Mouse (Mus musculus) stomach, embryonic 16.5 days (tissue): Measurements from ENCODE around the gene Rabgap1. TPM values are rescaled to one million over a fixed set of nuclear protein-coding genes. Genes with fewer than 3 reads are reported as not detected.
A peak's percentile ranks its signal among the peaks of the same experiment; 100 is the strongest.

Experiments used
- ATAC-seq: fragments of 200-750 bp; cut with Nextera tagmentation; 2 replicates; pipeline ENCODE4 v1.8.0; 2017; ENCODE audit warnings: moderate number of reproducible peaks, moderate TSS enrichment; ENCODE audit not compliant: insufficient read depth, low FRiP score
- H3K27ac ChIP-seq: fragments of 300-500 bp; sonication (generic); 2 replicates; pipeline ENCODE4 v1.5.1; 2014; ENCODE audit warnings: low read length
- H3K27me3 ChIP-seq: fragments of 300-500 bp; sonication (generic); 2 replicates; pipeline ENCODE4 v1.6.1; 2014; ENCODE audit warnings: low read length, control low read depth, mixed read lengths; ENCODE audit not compliant: control insufficient read depth, insufficient read depth
- H3K36me3 ChIP-seq: fragments of 300-500 bp; sonication (generic); 2 replicates; pipeline ENCODE4 v1.6.1; 2014; ENCODE audit warnings: low read length; ENCODE audit not compliant: control insufficient read depth, insufficient read depth
- H3K4me1 ChIP-seq: fragments of 300-500 bp; sonication (generic); 2 replicates; pipeline ENCODE4 v1.6.1; 2014; ENCODE audit warnings: low read length, control low read depth, mixed read lengths; ENCODE audit not compliant: control insufficient read depth, insufficient read depth
- H3K4me2 ChIP-seq: fragments of 300-500 bp; sonication (generic); 2 replicates; pipeline ENCODE4 v1.6.1; 2014; ENCODE audit warnings: low read depth, low read length, mixed read lengths
- H3K4me3 ChIP-seq: fragments of 300-500 bp; sonication (generic); replicated peaks from 2 replicates; pipeline ENCODE4 v1.5.1; 2014; ENCODE audit warnings: mild to moderate bottlenecking, low read length
- H3K9ac ChIP-seq: fragments of 300-500 bp; sonication (generic); 2 replicates; pipeline ENCODE4 v1.6.1; 2014; ENCODE audit warnings: low read length
- H3K9me3 ChIP-seq: fragments of 300-500 bp; sonication (generic); replicated peaks from 2 replicates; pipeline ENCODE4 v1.6.1; 2016; ENCODE audit warnings: low read length, control low read depth; ENCODE audit not compliant: control insufficient read depth
- WGBS: fragments of 180-500 bp; shearing (Covaris S2); extraction: QIAGEN DNeasy Blood & Tissue Kit; methylation state at CpG from one replicate; pipeline ENCODE4 v1.1.7; 2014; 5-methylcytosine and 5-hydroxymethylcytosine counted together
- polyA plus RNA-seq: library from polyadenylated mRNA; unstranded; fragments of >200 nt; fragmentation: Nextera tagmentation; extraction: Ambion mirVana; gene quantifications from 2 replicates; pipeline ENCODE4 v1.2.1, GENCODE M21; 2015

Rabgap1 gene
- 30.8 and 36.5 TPM in 2 replicates for polyA plus RNA-seq

GRCm38 (mm10) chr2:37442611-37443591 lies at the start of gene Rabgap1, which contains the start of the genes Zbtb26 and Zbtb6:
Rabgap1 (plus strand) TSS chr2:37443279.
Zbtb26 (minus strand) TSS chr2:37443135.
Zbtb6 (minus strand) TSS chr2:37443171.
- H3K9me3 ChIP-seq: no peaks in the 10 kb centered on the region
- H3K4me3 ChIP-seq: peak within 1 kb of the TSS; percentile 92
- H3K4me1 ChIP-seq: peaks cover 5% of the 10 kb centered on the region
- no peaks in the 10 kb centered on the region for H3K27me3 ChIP-seq
- H3K9ac ChIP-seq: peak within 1 kb of the TSS; percentile 94
- peak within 1 kb of the TSS; percentile 61 for H3K4me2 ChIP-seq
- WGBS: under 1% methylated on average over 51 of the region's 51 CpGs
- no peaks in the 10 kb centered on the region for H3K36me3 ChIP-seq
- H3K27ac ChIP-seq: peak within 1 kb of the TSS; percentile 83
- ATAC-seq: peak; percentile 100

DNA sequence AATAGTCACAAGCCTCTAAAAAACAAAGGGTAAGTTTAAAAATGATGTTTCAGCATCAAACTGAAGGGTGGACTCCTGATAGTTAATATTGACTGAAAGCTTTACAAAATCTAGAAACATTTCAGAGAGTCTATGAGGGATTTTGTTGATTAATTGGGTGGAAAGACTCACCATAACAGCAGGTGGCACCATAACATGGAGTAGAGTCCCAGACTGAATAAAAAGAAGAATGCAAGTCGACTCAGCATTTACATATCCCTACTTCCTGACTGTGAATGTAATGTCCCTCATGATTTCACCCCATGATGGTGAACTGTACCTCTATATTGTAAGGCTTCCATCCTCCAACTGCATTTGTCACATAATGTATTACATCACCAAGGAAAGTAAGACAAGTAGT lies 47.5 kb upstream of the Rabgap1 start:
- ATAC-seq: no peak
- H3K27me3 ChIP-seq: no peaks in the 10 kb centered on the region
- no peak overlapping the region for H3K9ac ChIP-seq
- H3K4me3 ChIP-seq: no peak overlapping the region
- no peaks in the 10 kb centered on the region for H3K4me1 ChIP-seq
- H3K27ac ChIP-seq: no peak overlapping the region
- 58% methylated on average over 1 of the region's 1 CpGs for WGBS
- peaks cover 15% of the 10 kb centered on the region for H3K36me3 ChIP-seq
- H3K9me3 ChIP-seq: no peaks in the 10 kb centered on the region
- no peak overlapping the region for H3K4me2 ChIP-seq

- Histone ChIP-seq H3K27me3 (no peaks in the 10 kb centered on the region), H3K27ac (peak overlapping the region; percentile 93), H3K4me3 (peak overlapping the region; percentile 87), H3K36me3 (no peaks in the 10 kb centered on the region), H3K4me1 (no peaks in the 10 kb centered on the region), H3K9me3 (no peaks in the 10 kb centered on the region), H3K4me2 (peak overlapping the region; percentile 83), H3K9ac (peak overlapping the region; percentile 100)
- 2% methylated on average over 3 of the region's 3 CpGs for WGBS
- ATAC-seq: no peak
Measured at GRCm38 (mm10) chr2:37421903-37422302, 21.2 kb upstream of the Rabgap1 start.

DNA sequence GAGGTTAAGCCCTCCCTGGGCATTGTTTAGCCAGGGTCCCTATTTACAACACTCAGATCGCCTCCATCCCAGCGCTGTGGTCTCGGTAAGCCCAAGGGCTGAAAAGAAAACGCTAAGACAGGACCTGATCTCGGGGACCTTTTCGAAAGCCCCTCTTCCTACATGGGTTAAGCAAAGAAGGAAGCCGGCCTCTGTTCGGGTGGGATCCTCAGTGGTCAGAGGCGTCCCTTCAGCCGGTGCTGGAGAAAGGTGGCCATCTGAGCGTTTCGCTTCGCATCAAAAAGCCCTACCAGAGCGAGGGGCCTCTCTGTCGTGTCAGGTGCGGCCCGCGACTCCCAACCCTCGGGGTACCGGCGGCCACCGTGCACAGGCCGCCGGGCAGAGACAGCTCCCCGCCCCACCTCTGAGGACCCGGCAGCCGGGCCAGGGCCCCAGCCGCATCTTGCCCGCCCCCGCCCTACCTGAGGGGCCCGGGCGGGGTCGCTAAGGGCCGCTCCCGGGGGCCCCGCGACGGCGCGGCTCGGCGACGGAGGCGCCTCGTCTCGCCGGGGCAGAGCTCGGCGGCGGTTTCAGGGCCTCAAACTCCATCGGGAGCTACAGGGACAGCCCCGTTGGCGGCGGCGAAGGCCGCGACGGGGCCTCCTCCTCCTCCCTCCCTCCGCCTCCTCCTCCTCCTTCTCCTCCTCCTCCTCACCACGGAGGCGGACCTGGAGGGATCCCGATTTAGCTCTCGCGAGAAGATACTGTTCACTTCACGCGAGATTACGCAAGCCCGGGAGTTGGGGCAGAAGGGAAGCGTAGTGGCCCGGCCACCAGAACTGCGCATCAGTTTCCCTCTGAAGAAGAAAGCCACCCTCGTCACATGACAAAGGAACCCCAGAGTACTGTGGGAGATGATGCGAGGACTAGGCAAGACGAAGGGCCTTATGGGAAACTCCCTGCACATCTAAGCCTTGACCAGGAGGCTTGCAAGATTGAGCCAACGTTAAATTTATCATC lies 20.5 kb upstream of the Rabgap1 start, which contains the start of gene Rc3h2:
TSS of gene Rc3h2 (minus strand) at position 598 of the 999 bp plus-strand sequence.
- Histone ChIP-seq H3K27me3 (no peaks in the 10 kb centered on the region), H3K9me3 (no peaks in the 10 kb centered on the region), H3K4me3 (peak within 1 kb of the TSS; percentile 87), H3K36me3 (no peaks in the 10 kb centered on the region), H3K4me1 (no peaks in the 10 kb centered on the region), H3K4me2 (peak within 1 kb of the TSS; percentile 83), H3K27ac (peak within 1 kb of the TSS; percentile 93), H3K9ac (peak within 1 kb of the TSS; percentile 100)
- under 1% methylated on average over 74 of the region's 75 CpGs for WGBS
- ATAC-seq: peak; percentile 98

- Histone ChIP-seq H3K27ac (no peak overlapping the region), H3K27me3 (no peaks in the 10 kb centered on the region), H3K4me2 (no peak overlapping the region), H3K9me3 (no peaks in the 10 kb centered on the region), H3K9ac (no peak overlapping the region), H3K4me1 (no peaks in the 10 kb centered on the region), H3K36me3 (peaks cover 2% of the 10 kb centered on the region; the same call in 1 of the 2 replicates), H3K4me3 (no peak overlapping the region)
- WGBS: 58% methylated on average over 3 of the region's 3 CpGs
- no peak for ATAC-seq
Measured at GRCm38 (mm10) chr2:37423671-37424070, 19.4 kb upstream of the Rabgap1 start.

- no peaks in the 10 kb centered on the region for H3K9me3 ChIP-seq
- H3K4me3 ChIP-seq: peak overlapping the region; percentile 96
- ATAC-seq: peak; percentile 95
- H3K27me3 ChIP-seq: no peaks in the 10 kb centered on the region
- H3K27ac ChIP-seq: peak overlapping the region; percentile 96
- peak overlapping the region; percentile 95 for H3K9ac ChIP-seq
- peaks cover 9% of the 10 kb centered on the region for H3K4me1 ChIP-seq
- under 1% methylated on average over 38 of the region's 38 CpGs for WGBS
- peak overlapping the region; percentile 71 for H3K4me2 ChIP-seq
- peaks cover 4% of the 10 kb centered on the region; the same call in 1 of the 2 replicates for H3K36me3 ChIP-seq
Measured at GRCm38 (mm10) chr2:37430593-37431464, 12.2 kb upstream of the Rabgap1 start.

- ATAC-seq: no peak
- Histone ChIP-seq H3K27me3 (no peaks in the 10 kb centered on the region), H3K27ac (peak overlapping the region; percentile 96), H3K9me3 (no peaks in the 10 kb centered on the region), H3K4me1 (peaks cover 9% of the 10 kb centered on the region), H3K9ac (peak overlapping the region; percentile 95; the same call in 1 of the 2 replicates), H3K4me2 (peak overlapping the region; percentile 71), H3K4me3 (peak overlapping the region; percentile 96), H3K36me3 (peaks cover 4% of the 10 kb centered on the region; the same call in 1 of the 2 replicates)
- WGBS: 26% methylated on average over 7 of the region's 7 CpGs
Measured at GRCm38 (mm10) chr2:37431609-37432008, 11.5 kb upstream of the Rabgap1 start.
